Mouse (Mus musculus): Measurements from ENCODE around the gene Meiob. TPM values are rescaled to one million over a fixed set of nuclear protein-coding genes. Genes with fewer than 3 reads are reported as not detected.

Gene Meiob
- polyA plus RNA-seq, 1 experiment from 2014 or later: not detected

DNA sequence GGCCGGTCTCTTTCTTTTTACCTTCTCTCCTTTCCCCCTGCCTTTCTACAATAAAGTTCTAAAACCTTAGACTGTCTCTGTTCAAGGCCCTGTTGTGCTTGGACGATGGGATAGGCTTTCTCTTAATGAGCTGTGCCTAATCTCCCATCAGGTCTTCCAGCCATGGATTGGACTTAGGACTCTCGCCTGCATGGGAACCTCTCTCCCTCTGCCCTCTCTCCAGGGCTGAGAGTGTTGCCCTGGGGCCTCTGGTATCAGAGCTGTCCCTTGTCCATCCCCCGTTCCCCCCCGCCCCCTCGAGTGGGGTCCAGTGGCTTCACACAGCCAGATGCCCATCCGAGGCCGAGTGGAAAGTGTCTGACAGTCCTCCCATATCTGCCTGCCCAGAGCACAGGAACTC, 70.9 kb downstream of the Meiob start:
- H3K9me3 ChIP-seq: no peaks in the 10 kb centered on the region
- H3K36me3 ChIP-seq: no peaks in the 10 kb centered on the region
- no peaks in the 10 kb centered on the region for H3K27me3 ChIP-seq (replicated peaks)
- H3K4me1 ChIP-seq: no peaks in the 10 kb centered on the region
- H3K27ac ChIP-seq (replicated peaks): no peak overlapping the region
- no peak overlapping the region for H3K9ac ChIP-seq
- ATAC-seq (ENCODE audit: extremely low read depth, insufficient number of reproducible peaks, low FRiP score, low TSS enrichment): no peak
- H3K4me2 ChIP-seq: no peak overlapping the region
- WGBS: 59% methylated on average over 8 of the region's 8 CpGs
- H3K4me3 ChIP-seq: no peak overlapping the region

DNA sequence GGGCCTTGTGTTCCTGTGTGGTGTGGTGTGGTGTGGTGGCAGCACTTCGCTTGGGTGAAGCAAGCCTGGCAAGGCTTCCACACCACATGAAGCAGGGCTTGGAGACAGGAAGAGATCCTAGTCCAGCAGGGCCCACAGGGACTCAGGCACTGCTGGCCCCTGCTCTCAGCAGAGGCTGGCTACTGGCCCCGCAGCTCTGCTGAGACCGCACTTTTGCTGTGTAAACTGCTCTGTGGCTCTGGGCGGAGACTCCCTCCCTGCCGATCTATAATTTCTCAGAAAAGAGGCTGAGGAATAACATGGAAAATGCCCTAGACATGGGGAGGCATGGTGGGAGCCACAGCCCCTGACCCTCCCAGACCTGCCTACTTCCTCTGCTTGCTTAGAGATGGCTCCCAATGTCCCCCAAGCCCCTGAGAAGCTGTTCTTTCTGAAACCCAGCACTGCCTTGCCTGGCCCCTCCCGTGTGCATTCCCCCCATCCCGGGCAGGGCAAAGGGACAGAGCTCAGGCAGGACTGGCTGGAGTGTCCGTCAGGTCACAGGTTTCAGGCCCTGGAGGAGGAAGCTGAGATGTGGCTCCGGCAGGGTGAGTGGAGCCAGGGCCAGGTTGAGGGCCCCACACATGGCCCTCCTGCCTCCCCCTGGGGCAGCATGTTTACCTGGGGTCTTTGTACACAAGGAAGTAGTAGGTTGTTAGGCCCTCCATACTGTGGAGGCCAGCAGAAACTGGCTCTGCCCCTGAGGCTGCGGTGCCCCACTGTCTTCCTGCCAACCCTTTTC, 73.4 kb downstream of the Meiob start:
- Histone ChIP-seq H3K27me3 (replicated peaks) (no peaks in the 10 kb centered on the region), H3K4me2 (no peak overlapping the region), H3K27ac (replicated peaks) (no peak overlapping the region), H3K9ac (no peak overlapping the region), H3K4me1 (0 out of 2 replicates have a peak, but pooled peaks cover 4% of the 10 kb centered on the region), H3K4me3 (no peak overlapping the region), H3K9me3 (no peaks in the 10 kb centered on the region), H3K36me3 (peaks cover 4% of the 10 kb centered on the region)
- ATAC-seq (ENCODE audit: extremely low read depth, insufficient number of reproducible peaks, low FRiP score, low TSS enrichment): no peak
- 57% methylated on average over 10 of the region's 10 CpGs for WGBS

DNA sequence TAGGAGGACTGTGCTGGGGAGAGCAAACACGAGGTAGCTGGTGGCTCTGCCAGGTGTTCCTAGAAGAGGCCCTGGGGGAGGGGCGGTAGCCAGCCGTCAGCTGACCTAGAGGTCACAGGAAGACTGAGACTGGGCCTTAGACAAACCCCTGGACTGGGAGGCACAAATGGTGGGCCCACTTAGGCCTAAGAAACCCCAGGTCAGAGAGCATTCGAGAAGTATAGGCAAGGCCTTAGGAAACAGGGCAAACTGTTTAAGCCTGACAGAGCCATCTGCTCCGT, 74.0 kb downstream of the Meiob start:
- Histone ChIP-seq H3K4me3 (no peak overlapping the region), H3K4me2 (no peak overlapping the region), H3K9ac (no peak overlapping the region), H3K27ac (replicated peaks) (no peak overlapping the region), H3K36me3 (peaks cover 9% of the 10 kb centered on the region), H3K4me1 (0 out of 2 replicates have a peak, but pooled peaks cover 4% of the 10 kb centered on the region), H3K27me3 (replicated peaks) (no peaks in the 10 kb centered on the region), H3K9me3 (no peaks in the 10 kb centered on the region)
- ATAC-seq (ENCODE audit: extremely low read depth, insufficient number of reproducible peaks, low FRiP score, low TSS enrichment): no peak
- 42% methylated on average over 5 of the region's 5 CpGs for WGBS

DNA sequence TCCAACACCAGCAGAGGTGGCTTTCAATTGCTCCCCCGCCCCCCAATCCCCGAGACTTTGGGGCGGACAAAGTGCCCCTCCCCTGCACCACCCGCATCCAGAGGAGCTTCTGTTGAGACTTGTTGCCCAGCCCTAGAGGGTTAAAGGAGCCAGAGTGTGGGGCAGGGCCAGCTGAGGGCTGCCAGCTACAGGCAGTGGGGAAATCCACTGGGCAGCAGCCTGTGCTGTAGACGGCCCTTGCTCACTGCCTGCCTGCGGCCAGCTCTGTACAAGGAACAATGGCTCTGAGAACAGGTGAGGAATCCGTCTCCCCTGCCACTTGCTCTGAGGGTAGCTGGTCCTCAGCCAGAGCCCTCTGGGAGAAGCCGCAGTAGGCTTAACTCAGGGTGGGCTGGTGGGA, 74.4 kb downstream of the Meiob start:
- H3K9ac ChIP-seq: no peak overlapping the region
- no peaks in the 10 kb centered on the region for H3K27me3 ChIP-seq (replicated peaks)
- no peaks in the 10 kb centered on the region for H3K9me3 ChIP-seq
- no peak overlapping the region for H3K4me2 ChIP-seq
- ATAC-seq (ENCODE audit: extremely low read depth, insufficient number of reproducible peaks, low FRiP score, low TSS enrichment): no peak
- no peak overlapping the region for H3K27ac ChIP-seq (replicated peaks)
- H3K4me1 ChIP-seq: 0 out of 2 replicates have a peak, but pooled peaks cover 4% of the 10 kb centered on the region
- peaks cover 14% of the 10 kb centered on the region for H3K36me3 ChIP-seq
- no peak overlapping the region for H3K4me3 ChIP-seq
- 70% methylated on average over 8 of the region's 8 CpGs for WGBS

DNA sequence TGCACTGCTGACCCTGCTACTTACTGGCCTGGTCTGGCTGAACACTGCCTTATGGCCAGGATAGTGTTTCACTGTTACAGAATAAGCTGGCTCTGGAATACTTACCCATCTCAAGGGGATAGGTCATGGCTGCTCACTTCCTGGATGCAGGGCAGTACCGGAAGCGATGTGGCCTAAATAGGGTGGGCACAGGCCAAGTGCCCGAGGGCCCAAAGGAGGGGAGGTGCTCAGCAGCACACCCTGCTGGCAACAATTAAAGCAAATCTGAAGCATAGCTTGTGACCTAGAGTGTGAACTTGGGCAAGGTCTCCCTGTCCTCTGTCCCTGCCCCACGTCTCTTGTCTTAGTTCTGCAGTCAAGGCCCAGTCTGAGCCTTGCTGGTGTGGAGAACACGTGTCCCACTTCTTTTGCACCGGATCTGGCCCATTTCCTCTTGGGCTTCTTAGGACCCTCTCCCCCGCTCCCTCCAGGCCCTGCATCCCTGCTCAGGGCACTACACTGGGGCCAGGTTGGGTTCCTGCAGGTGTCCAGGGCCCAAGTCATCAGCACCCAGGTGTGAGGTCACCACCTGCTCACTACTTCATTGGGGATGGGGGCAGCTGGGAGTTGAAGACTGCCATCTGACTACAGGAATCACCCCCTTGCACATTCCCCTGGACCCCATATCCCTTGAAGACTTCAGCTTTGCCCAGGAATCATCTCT, 77.8 kb downstream of the Meiob start:
- Histone ChIP-seq H3K27me3 (replicated peaks) (no peaks in the 10 kb centered on the region), H3K36me3 (peaks cover 28% of the 10 kb centered on the region), H3K4me3 (no peak overlapping the region), H3K4me2 (no peak overlapping the region), H3K9ac (no peak overlapping the region), H3K27ac (replicated peaks) (no peak overlapping the region), H3K9me3 (no peaks in the 10 kb centered on the region), H3K4me1 (peaks cover 14% of the 10 kb centered on the region)
- ATAC-seq (ENCODE audit: extremely low read depth, insufficient number of reproducible peaks, low FRiP score, low TSS enrichment): no peak
- WGBS: 46% methylated on average over 7 of the region's 7 CpGs

DNA sequence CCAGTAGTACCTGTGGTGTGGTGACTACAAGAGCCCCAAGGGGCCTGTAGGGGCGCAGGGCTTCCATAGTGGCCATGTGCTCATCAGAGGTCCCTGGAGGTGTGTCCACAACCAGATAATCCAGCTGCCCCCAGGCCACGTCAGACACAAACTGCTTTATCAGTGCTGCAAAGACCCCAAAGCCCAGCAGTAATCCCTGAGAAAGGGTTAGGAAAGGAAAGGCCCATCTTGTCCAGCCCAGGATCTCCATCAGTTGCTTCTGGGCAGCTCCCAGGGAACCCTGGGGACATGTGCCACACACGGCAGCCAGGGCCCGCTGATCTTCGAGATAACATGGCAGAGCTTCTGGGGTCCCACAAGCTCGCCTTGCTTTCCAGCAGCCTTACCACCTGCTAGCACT, 80.3 kb downstream of the Meiob start:
- peaks cover 30% of the 10 kb centered on the region for H3K4me1 ChIP-seq
- H3K36me3 ChIP-seq: peaks cover 37% of the 10 kb centered on the region
- no peak overlapping the region for H3K4me2 ChIP-seq
- 70% methylated on average over 6 of the region's 6 CpGs for WGBS
- no peaks in the 10 kb centered on the region for H3K27me3 ChIP-seq (replicated peaks)
- no peak overlapping the region for H3K9ac ChIP-seq
- H3K4me3 ChIP-seq: no peak overlapping the region
- no peak overlapping the region for H3K27ac ChIP-seq (replicated peaks)
- no peaks in the 10 kb centered on the region for H3K9me3 ChIP-seq
- no peak for ATAC-seq (ENCODE audit: extremely low read depth, insufficient number of reproducible peaks, low FRiP score, low TSS enrichment)

DNA sequence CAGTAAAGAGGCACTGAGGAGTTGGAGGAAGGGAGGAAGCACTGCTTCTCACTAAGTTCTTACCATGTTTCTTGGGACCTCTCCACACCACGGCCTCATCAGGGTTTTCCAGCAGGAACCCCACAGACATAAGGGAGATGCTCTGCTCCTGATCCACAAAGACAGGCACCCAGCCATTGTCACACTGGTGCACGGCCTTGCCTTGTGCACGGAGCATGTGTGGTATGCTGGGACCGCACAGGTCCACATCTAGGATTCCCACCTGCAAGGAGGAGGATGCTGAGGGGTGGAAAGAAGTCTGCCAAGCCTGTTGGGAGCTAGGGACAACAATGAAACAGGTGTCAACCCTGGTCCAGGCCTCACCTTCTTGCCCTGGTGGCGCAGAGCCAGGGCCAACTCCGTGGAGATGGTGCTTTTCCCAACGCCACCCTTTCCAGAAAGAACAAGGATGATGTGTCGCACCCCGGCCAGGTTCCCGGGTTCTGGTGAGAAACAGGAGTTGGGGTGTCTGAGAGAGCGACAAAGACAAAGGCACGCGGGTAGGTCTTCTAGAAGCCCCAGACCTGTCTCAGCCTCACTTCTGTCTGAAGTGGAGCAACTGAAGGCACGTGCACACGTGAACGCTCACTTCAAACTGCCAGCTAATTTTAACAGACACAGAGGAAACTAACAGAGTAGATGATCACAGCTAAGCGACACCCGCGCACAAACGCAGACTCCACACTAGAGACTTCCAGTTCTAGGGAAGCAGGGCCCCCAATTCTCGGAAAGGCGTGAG, 81.5 kb downstream of the Meiob start:
- no peak for ATAC-seq (ENCODE audit: extremely low read depth, insufficient number of reproducible peaks, low FRiP score, low TSS enrichment)
- WGBS: 23% methylated on average over 22 of the region's 22 CpGs
- Histone ChIP-seq H3K4me3 (peak overlapping the region; percentile 76), H3K4me1 (peaks cover 30% of the 10 kb centered on the region), H3K9me3 (no peaks in the 10 kb centered on the region), H3K27ac (replicated peaks) (no peak overlapping the region), H3K27me3 (replicated peaks) (no peaks in the 10 kb centered on the region), H3K9ac (peak overlapping the region; percentile 81), H3K4me2 (peak overlapping the region; percentile 98), H3K36me3 (peaks cover 48% of the 10 kb centered on the region)

DNA sequence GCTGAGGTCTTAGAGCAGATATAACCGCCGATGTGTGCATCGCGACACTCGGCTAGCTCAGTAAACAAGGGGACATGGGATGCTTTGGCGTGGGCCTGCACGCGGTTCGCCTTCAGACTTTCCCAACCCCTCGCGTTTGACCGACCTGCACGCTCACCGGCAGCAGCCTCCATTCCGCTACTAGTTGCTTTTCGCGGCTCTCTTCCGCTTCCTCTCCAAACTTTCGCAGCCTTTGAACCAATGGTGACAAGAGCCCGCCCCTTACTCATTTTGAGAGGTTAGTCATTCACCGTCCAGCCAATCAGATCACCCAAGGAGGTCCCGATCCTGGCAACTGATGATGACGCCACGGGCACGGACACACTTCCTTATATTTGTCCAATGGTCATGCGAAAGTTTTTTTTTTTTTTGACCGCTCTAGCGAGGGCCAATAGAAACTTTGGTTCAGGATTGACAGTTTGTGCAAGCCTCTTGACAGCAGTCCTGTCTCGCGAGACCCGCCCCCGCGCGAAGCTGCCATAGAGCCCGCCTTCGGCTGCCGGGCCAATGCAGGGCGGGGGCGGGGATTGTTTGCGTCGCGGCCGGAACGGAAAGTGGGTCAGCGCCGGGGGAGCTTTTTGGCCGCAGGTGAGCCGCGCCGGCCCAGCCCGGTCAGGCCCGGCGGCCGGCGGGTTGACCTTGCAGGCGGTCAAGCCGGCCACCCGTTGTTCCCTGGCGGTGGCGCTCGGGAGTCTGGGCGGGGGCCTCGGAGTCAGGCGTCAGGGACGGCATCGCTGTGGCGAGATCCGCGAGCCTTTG, 82.2 kb downstream of the Meiob start, which contains the start of the genes Nubp2 and Spsb3:
Gene Nubp2, minus strand, starts transcription at position 216 of the 798 bp plus-strand sequence.
Gene Spsb3, plus strand, starts transcription at position 510 of the 798 bp plus-strand sequence.
- peak; percentile 94 for ATAC-seq (ENCODE audit: extremely low read depth, insufficient number of reproducible peaks, low FRiP score, low TSS enrichment)
- peaks cover 56% of the 10 kb centered on the region for H3K36me3 ChIP-seq
- H3K9me3 ChIP-seq: no peaks in the 10 kb centered on the region
- peaks cover 30% of the 10 kb centered on the region for H3K4me1 ChIP-seq
- no peaks in the 10 kb centered on the region for H3K27me3 ChIP-seq (replicated peaks)
- H3K4me3 ChIP-seq: peak within 1 kb of the TSS; percentile 76
- H3K4me2 ChIP-seq: peak within 1 kb of the TSS; percentile 98
- under 1% methylated on average over 69 of the region's 69 CpGs for WGBS
- H3K9ac ChIP-seq: peak within 1 kb of the TSS; percentile 89
- peak within 1 kb of the TSS; percentile 77 for H3K27ac ChIP-seq (replicated peaks)

DNA sequence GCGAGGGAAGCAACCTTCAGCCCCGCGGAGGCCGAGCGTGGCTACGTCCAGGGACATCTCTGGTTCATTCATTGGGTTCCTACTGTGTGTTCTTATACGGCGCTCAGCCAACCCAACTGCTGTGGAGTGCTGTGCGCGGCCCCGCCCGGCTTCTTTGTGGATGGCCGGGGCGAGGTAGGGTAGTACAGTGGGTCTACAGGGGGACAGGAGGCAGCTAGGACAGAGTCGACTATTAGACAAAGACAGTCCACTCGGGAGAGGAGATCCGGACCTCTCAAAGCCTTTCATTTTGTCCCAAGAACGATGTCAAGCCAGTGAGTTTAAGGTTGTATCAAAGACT, 82.8 kb downstream of the Meiob start:
- peak overlapping the region; percentile 77 for H3K27ac ChIP-seq (replicated peaks)
- no peaks in the 10 kb centered on the region for H3K27me3 ChIP-seq (replicated peaks)
- no peaks in the 10 kb centered on the region for H3K9me3 ChIP-seq
- peaks cover 62% of the 10 kb centered on the region for H3K36me3 ChIP-seq
- peak overlapping the region; percentile 76 for H3K4me3 ChIP-seq
- peaks cover 28% of the 10 kb centered on the region for H3K4me1 ChIP-seq
- no peak for ATAC-seq (ENCODE audit: extremely low read depth, insufficient number of reproducible peaks, low FRiP score, low TSS enrichment)
- under 1% methylated on average over 18 of the region's 18 CpGs for WGBS
- H3K4me2 ChIP-seq: peak overlapping the region; percentile 97
- H3K9ac ChIP-seq: peak overlapping the region; percentile 89

DNA sequence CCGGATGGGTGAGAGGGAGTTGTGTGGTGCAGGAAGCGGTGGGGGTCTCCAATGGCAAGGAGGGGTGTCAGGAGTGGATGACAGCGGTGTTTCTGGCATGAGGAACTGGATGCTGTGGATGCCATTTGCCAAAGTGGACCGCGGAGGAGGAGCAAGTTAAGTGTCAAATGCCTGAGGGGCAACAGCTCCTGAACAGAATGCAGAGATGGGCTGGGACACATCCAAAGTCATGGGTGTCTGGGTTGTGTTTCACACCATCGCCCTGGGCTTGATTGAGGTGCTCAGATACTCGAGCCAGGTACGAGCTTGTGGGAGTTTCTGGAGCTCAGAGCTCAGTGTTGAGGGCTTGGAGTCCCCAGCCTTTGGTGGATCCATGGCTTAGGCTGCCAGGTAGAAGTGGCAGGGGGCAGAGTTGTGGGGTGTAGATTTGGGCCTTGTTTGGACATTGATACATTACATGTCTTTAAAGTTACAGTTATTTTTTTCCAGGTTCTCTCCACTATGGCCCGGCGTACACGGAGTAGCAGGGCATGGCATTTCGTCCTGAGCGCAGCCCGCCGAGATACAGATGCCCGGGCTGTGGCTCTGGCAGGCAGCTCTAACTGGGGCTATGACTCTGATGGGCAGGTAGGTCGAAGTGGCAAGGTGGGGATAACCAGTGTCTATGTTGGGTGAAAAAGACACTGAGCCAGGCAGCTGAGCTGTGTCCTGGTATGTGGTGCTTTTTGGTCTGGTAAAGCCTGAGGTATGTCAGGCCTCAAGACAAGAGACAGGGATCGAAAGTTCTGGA, 83.4 kb downstream of the Meiob start:
- peaks cover 64% of the 10 kb centered on the region for H3K36me3 ChIP-seq
- H3K9me3 ChIP-seq: no peaks in the 10 kb centered on the region
- WGBS: 57% methylated on average over 18 of the region's 18 CpGs
- peak overlapping the region; percentile 97 for H3K4me2 ChIP-seq
- no peak for ATAC-seq (ENCODE audit: extremely low read depth, insufficient number of reproducible peaks, low FRiP score, low TSS enrichment)
- peak overlapping the region; percentile 77 for H3K27ac ChIP-seq (replicated peaks)
- peak overlapping the region; percentile 89 for H3K9ac ChIP-seq
- peak overlapping the region; percentile 76 for H3K4me3 ChIP-seq
- no peaks in the 10 kb centered on the region for H3K27me3 ChIP-seq (replicated peaks)
- peaks cover 26% of the 10 kb centered on the region for H3K4me1 ChIP-seq

Data from heart, embryonic 13.5 days (tissue).